Mouse (Mus musculus): Measurements from ENCODE around the gene Disp2. TPM values are rescaled to one million over a fixed set of nuclear protein-coding genes. Genes with fewer than 3 reads are reported as not detected.

Gene Disp2
- polyA plus RNA-seq, 1 experiment from 2014 or later: 0.14 TPM

GRCm38 (mm10) chr2:118812724-118813123, 33.2 kb downstream of the Disp2 start:
- no peaks in the 10 kb centered on the region for H3K27me3 ChIP-seq
- H3K4me1 ChIP-seq (replicated peaks): peaks cover 19% of the 10 kb centered on the region
- H3K9ac ChIP-seq (replicated peaks): no peak overlapping the region
- H3K27ac ChIP-seq: no peak overlapping the region
- H3K4me2 ChIP-seq: no peak overlapping the region
- WGBS: 77% methylated on average over 1 of the region's 1 CpGs
- H3K4me3 ChIP-seq (replicated peaks): no peak overlapping the region
- peaks cover 17% of the 10 kb centered on the region for H3K36me3 ChIP-seq
- H3K9me3 ChIP-seq: no peaks in the 10 kb centered on the region
- no peak for ATAC-seq (ENCODE audit: insufficient number of reproducible peaks, insufficient read depth, low FRiP score, low TSS enrichment, low read depth)

DNA sequence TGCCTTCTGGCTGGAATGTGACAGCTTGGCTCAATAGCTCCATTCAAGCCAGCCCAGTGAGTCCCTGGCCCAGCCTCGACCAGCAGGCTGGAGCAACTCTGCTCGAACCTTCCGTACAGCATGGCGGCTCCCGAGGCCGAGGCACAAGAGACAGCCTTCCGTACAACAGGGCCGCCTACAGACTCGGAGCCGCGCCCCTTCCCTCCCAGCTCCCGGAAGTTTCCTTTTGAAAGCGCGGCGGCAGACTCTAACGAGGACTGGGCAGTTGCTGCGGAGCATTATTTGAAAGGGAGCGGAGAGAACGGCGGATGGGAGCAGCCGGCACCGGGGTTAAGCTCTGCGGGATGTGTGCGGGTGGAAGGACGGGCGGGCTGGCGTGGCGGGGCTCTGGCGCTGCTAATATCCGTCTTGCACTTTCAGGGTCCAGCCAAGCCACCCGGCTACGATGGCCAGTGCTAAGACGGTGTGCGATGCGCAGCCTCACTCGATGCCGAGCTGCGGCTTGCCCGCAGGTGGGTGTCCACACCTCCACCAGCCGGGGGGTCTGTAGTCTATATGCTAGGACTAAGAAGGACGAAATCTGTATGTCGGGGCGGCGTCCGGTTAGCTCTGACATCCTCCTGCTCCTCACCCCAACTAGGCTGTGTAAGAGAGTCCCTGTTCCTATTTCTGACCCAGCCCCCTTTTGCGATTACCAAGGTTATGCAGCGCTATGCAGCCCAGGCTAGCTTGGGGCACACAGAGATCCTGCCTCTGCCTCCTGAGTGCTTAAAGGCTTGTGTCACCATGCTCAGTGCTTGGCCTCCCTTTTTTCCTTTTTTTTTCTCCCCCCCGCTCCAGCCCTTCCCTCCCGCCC, 34.7 kb downstream of the Disp2 start, which contains the start of gene Knstrn:
Gene Knstrn, plus strand, starts transcription at position 23 of the 856 bp plus-strand sequence.
- H3K27me3 ChIP-seq: no peaks in the 10 kb centered on the region
- no peaks in the 10 kb centered on the region for H3K9me3 ChIP-seq
- ATAC-seq (ENCODE audit: insufficient number of reproducible peaks, insufficient read depth, low FRiP score, low TSS enrichment, low read depth): peak; percentile 94
- peak within 1 kb of the TSS; percentile 78 for H3K9ac ChIP-seq (replicated peaks)
- peak within 1 kb of the TSS; percentile 66; the same call in 1 of the 2 replicates for H3K27ac ChIP-seq
- WGBS: under 1% methylated on average over 49 of the region's 49 CpGs
- H3K4me1 ChIP-seq (replicated peaks): peaks cover 19% of the 10 kb centered on the region
- H3K36me3 ChIP-seq: peaks cover 31% of the 10 kb centered on the region
- H3K4me3 ChIP-seq (replicated peaks): peak within 1 kb of the TSS; percentile 65
- H3K4me2 ChIP-seq: peak within 1 kb of the TSS; percentile 84

DNA sequence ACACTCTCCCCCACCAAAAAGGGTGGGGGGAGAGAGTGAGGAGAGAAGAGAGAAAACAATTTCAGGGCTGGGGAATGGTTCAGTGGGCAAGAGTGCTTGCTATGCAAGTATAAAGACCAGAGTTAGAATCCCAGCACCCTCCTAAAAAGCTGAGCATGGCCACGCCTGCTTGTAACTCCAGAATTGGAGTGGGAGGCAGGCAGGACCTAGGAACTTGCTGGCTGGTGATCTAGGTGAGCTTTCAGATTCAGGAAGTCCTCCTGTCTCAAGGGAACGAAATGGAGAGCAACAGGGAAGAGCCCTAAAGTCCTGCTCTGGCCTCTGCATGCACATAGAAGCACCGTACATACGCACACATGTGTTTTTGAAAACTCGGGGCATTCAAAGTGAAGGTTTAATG, 43.3 kb downstream of the Disp2 start:
- no peak overlapping the region for H3K9ac ChIP-seq (replicated peaks)
- no peak for ATAC-seq (ENCODE audit: insufficient number of reproducible peaks, insufficient read depth, low FRiP score, low TSS enrichment, low read depth)
- 91% methylated on average over 5 of the region's 5 CpGs for WGBS
- H3K9me3 ChIP-seq: peaks cover 8% of the 10 kb centered on the region
- H3K4me2 ChIP-seq: no peak overlapping the region
- peaks cover 81% of the 10 kb centered on the region for H3K36me3 ChIP-seq
- H3K4me3 ChIP-seq (replicated peaks): no peak overlapping the region
- no peak overlapping the region for H3K27ac ChIP-seq
- H3K27me3 ChIP-seq: no peaks in the 10 kb centered on the region
- H3K4me1 ChIP-seq (replicated peaks): no peaks in the 10 kb centered on the region

DNA sequence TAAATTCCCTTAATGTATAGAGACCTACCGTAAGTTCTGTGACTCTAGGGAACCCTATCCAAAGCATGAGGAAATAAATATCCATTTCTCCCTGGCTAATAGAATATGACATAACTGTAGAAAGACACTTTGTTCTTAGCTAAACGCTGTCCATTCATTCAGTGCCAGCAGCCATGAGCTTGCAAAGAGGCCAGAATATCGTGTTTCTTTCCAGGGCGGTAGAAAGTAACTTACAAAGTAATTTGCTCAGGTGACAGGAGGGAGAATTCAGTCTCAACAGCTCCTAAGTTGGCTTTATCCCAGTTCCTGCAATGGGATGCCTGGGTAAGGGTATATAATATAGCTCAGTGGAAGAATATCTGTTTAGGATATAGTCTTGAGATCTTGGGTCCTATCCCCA, 44.9 kb downstream of the Disp2 start:
- Histone ChIP-seq H3K4me2 (no peak overlapping the region), H3K27me3 (no peaks in the 10 kb centered on the region), H3K9ac (replicated peaks) (no peak overlapping the region), H3K27ac (no peak overlapping the region), H3K4me1 (replicated peaks) (no peaks in the 10 kb centered on the region), H3K9me3 (peaks cover 8% of the 10 kb centered on the region), H3K4me3 (replicated peaks) (no peak overlapping the region), H3K36me3 (peaks cover 81% of the 10 kb centered on the region)
- WGBS: 93% methylated on average over 4 of the region's 4 CpGs
- no peak for ATAC-seq (ENCODE audit: insufficient number of reproducible peaks, insufficient read depth, low FRiP score, low TSS enrichment, low read depth)

- no peak for ATAC-seq (ENCODE audit: insufficient number of reproducible peaks, insufficient read depth, low FRiP score, low TSS enrichment, low read depth)
- peaks cover 97% of the 10 kb centered on the region for H3K36me3 ChIP-seq
- 96% methylated on average over 5 of the region's 5 CpGs for WGBS
- no peak overlapping the region for H3K4me3 ChIP-seq (replicated peaks)
- no peak overlapping the region for H3K9ac ChIP-seq (replicated peaks)
- no peak overlapping the region for H3K4me2 ChIP-seq
- no peaks in the 10 kb centered on the region for H3K27me3 ChIP-seq
- peaks cover 8% of the 10 kb centered on the region for H3K9me3 ChIP-seq
- no peaks in the 10 kb centered on the region for H3K4me1 ChIP-seq (replicated peaks)
- H3K27ac ChIP-seq: no peak overlapping the region
Measured at GRCm38 (mm10) chr2:118829096-118829495, 49.6 kb downstream of the Disp2 start.

DNA sequence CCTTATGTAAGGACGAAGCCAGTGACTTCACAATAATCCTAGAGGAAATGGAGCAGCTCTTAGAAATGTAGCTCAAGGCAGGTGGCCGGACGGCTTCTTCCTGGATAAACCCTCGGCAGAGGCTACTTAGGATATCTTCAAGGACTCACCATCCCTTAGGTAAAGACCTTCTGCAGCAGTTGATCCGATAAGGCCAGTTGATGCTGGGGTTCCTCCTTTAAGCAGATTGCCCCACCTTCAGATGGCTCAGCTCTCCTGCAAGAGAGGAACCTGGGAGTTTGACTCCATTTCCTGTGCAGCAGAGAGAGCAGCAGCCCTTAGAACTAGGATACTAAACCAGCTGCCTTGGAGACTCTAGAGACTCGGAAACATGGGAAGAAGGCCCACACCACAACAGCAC, 54.5 kb downstream of the Disp2 start:
- Histone ChIP-seq H3K4me1 (replicated peaks) (no peaks in the 10 kb centered on the region), H3K4me3 (replicated peaks) (no peak overlapping the region), H3K27me3 (no peaks in the 10 kb centered on the region), H3K9ac (replicated peaks) (no peak overlapping the region), H3K27ac (no peak overlapping the region), H3K36me3 (peaks cover 73% of the 10 kb centered on the region), H3K4me2 (no peak overlapping the region), H3K9me3 (no peaks in the 10 kb centered on the region)
- no peak for ATAC-seq (ENCODE audit: insufficient number of reproducible peaks, insufficient read depth, low FRiP score, low TSS enrichment, low read depth)
- WGBS: 94% methylated on average over 6 of the region's 6 CpGs

- H3K4me2 ChIP-seq: no peak overlapping the region
- H3K27ac ChIP-seq: no peak overlapping the region
- no peaks in the 10 kb centered on the region for H3K4me1 ChIP-seq (replicated peaks)
- no peaks in the 10 kb centered on the region for H3K27me3 ChIP-seq
- WGBS: 88% methylated on average over 6 of the region's 6 CpGs
- no peak overlapping the region for H3K4me3 ChIP-seq (replicated peaks)
- peaks cover 63% of the 10 kb centered on the region for H3K36me3 ChIP-seq
- no peak overlapping the region for H3K9ac ChIP-seq (replicated peaks)
- ATAC-seq (ENCODE audit: insufficient number of reproducible peaks, insufficient read depth, low FRiP score, low TSS enrichment, low read depth): no peak
- H3K9me3 ChIP-seq: no peaks in the 10 kb centered on the region
Measured at GRCm38 (mm10) chr2:118835115-118835514, 55.6 kb downstream of the Disp2 start.

DNA sequence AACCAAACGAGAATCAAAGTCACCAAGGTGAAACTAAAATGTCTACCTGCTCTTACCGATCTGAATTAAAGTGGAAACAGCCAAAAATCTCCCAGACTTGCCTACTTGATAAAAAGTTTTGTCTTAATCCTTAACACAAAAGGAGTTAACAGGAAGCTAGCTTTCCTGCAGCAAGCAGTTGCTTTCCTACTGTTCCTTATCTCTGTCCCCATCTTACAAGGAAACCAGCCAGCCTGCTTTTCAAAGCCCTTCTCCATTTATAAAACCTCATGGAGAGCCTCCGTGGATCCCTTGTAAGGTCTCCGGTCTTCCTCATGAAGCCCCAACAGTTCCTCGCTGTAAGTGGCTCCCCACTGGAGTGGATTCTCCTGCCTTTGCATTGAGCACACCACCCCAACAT, 58.8 kb downstream of the Disp2 start:
- ATAC-seq (ENCODE audit: insufficient number of reproducible peaks, insufficient read depth, low FRiP score, low TSS enrichment, low read depth): no peak
- no peak overlapping the region for H3K4me2 ChIP-seq
- H3K36me3 ChIP-seq: peaks cover 30% of the 10 kb centered on the region
- no peak overlapping the region for H3K4me3 ChIP-seq (replicated peaks)
- H3K27ac ChIP-seq: no peak overlapping the region
- H3K27me3 ChIP-seq: no peaks in the 10 kb centered on the region
- 0 out of 2 replicates have a peak, but pooled peaks cover 3% of the 10 kb centered on the region for H3K4me1 ChIP-seq (replicated peaks)
- no peak overlapping the region for H3K9ac ChIP-seq (replicated peaks)
- WGBS: 52% methylated on average over 5 of the region's 5 CpGs
- H3K9me3 ChIP-seq: no peaks in the 10 kb centered on the region

DNA sequence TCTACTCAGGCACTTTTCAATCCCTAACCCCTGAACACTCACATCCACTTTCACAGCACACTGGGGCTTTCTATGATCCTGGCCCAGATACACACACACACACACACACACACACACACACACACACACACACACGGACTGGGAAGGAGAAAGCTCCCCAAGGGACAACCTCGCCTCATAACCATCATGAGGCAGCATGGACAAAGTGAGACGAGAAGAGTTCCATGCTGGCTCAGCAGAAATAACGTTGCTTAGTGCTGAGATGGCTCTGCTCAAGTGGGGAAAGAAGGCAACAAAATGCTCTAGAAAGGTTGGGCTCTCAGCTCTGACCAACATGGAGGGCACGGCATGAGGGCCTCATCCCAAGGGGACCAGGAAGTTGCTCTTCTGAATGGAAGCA, 61.7 kb downstream of the Disp2 start:
- no peaks in the 10 kb centered on the region for H3K9me3 ChIP-seq
- no peak overlapping the region for H3K27ac ChIP-seq
- ATAC-seq (ENCODE audit: insufficient number of reproducible peaks, insufficient read depth, low FRiP score, low TSS enrichment, low read depth): no peak
- WGBS: 69% methylated on average over 5 of the region's 5 CpGs
- peaks cover 2% of the 10 kb centered on the region; the same call in 1 of the 2 replicates for H3K36me3 ChIP-seq
- H3K4me2 ChIP-seq: no peak overlapping the region
- H3K4me1 ChIP-seq (replicated peaks): 0 out of 2 replicates have a peak, but pooled peaks cover 3% of the 10 kb centered on the region
- H3K4me3 ChIP-seq (replicated peaks): no peak overlapping the region
- no peaks in the 10 kb centered on the region for H3K27me3 ChIP-seq
- H3K9ac ChIP-seq (replicated peaks): no peak overlapping the region

- ATAC-seq (ENCODE audit: insufficient number of reproducible peaks, insufficient read depth, low FRiP score, low TSS enrichment, low read depth): no peak
- H3K4me2 ChIP-seq: no peak overlapping the region
- H3K27me3 ChIP-seq: no peaks in the 10 kb centered on the region
- no peak overlapping the region for H3K4me3 ChIP-seq (replicated peaks)
- H3K9ac ChIP-seq (replicated peaks): no peak overlapping the region
- no peak overlapping the region for H3K27ac ChIP-seq
- no peaks in the 10 kb centered on the region for H3K9me3 ChIP-seq
- 0 out of 2 replicates have a peak, but pooled peaks cover 3% of the 10 kb centered on the region for H3K4me1 ChIP-seq (replicated peaks)
- 85% methylated on average over 4 of the region's 4 CpGs for WGBS
- no peaks in the 10 kb centered on the region for H3K36me3 ChIP-seq
Measured at GRCm38 (mm10) chr2:118841774-118842173, 62.3 kb downstream of the Disp2 start.

GRCm38 (mm10) chr2:118844427-118844826, 64.9 kb downstream of the Disp2 start:
- Histone ChIP-seq H3K9ac (replicated peaks) (no peak overlapping the region), H3K4me3 (replicated peaks) (no peak overlapping the region), H3K36me3 (no peaks in the 10 kb centered on the region), H3K9me3 (no peaks in the 10 kb centered on the region), H3K27ac (no peak overlapping the region), H3K4me1 (replicated peaks) (0 out of 2 replicates have a peak, but pooled peaks cover 3% of the 10 kb centered on the region), H3K27me3 (no peaks in the 10 kb centered on the region), H3K4me2 (no peak overlapping the region)
- no peak for ATAC-seq (ENCODE audit: insufficient number of reproducible peaks, insufficient read depth, low FRiP score, low TSS enrichment, low read depth)
- 83% methylated on average over 3 of the region's 3 CpGs for WGBS
